Comparison of ENCODE assay signal across 8 mouse cellular contexts in genomic region chr5:140872532-140873038, GRCm38 (mm10). TPM values are rescaled to one million over a fixed set of nuclear protein-coding genes. Genes with fewer than 3 reads are reported as not detected.
A peak's percentile ranks its signal among the peaks of the same experiment; 100 is the strongest.
DNase-seq lines count a peak whose midpoint lies in the region; ATAC-seq and TF ChIP-seq lines count a peak whose summit lies in the region.

No protein-coding gene starts in this region.

- no peak for TF ChIP-seq CTCF in lung, adult 2 months (IDR thresholded peaks at IDR 0.05; ENCODE audit: insufficient read depth, low read length)

- ATAC-seq in granulocyte monocyte progenitor cell, adult 5-6 weeks (replicated peaks; ENCODE audit: poor library complexity, severe bottlenecking), result peak; percentile 82

- no peak overlapping the region for H3K4me3 ChIP-seq in lung, adult 2 months (replicated peaks; ENCODE audit: extremely low read depth, low read depth, low read length)

- TF ChIP-seq POLR2A in lung, adult 2 months (IDR thresholded peaks at IDR 0.05; ENCODE audit: borderline replicate concordance, extremely low read depth, low read depth, low read length), result 0 out of 2 replicates have a peak, but pooled peaks have one; percentile 27

- 37% methylated on average over 11 of the region's 11 CpGs for WGBS in lung, adult 2 months

- peaks cover 10% of the 10 kb centered on the region for H3K4me1 ChIP-seq in lung, adult 2 months (ENCODE audit: control insufficient read depth, insufficient read depth, low read length)

- no peak for DNase-seq in lung, adult 2 months
- DNase-seq in lung, adult 18-20 months, result no peak
- peak; percentile 50 for DNase-seq in lung, postnatal 10 days
- peak; percentile 78 for DNase-seq in thymus, postnatal 0 days (ENCODE audit: low spot score)
- no peak for DNase-seq in adipocyte (ENCODE audit: low spot score)
- no peak for DNase-seq in frontal cortex, postnatal 10 days (ENCODE audit: low spot score in 2 of 2)
- DNase-seq in frontal cortex, adult 2 months (ENCODE audit: extremely low spot score in 1 of 2, low spot score in 1 of 2), result no peak

RNA-seq across cellular contexts. Expression of gene Gna12, which starts 42.4 kb away (rescaled TPM):
- 112 and 120 TPM in 2 replicates for polyA plus RNA-seq in lung, adult 2 months (2012; rRNA removed)
- total RNA-seq in granulocyte monocyte progenitor cell, adult 5-6 weeks (2014; fragmentation: Nextera tagmentation), result 42.3 and 44.7 TPM in 2 replicates
- total RNA-seq in granulocyte monocyte progenitor cell, adult 5-6 weeks (2017), result 34.9 and 35.3 TPM in 2 replicates
- 13.1 and 16.3 TPM in 2 replicates for polyA plus RNA-seq in thymus, postnatal 0 days (2015; fragmentation: Nextera tagmentation; extraction: Ambion mirVana)
- 78.0 TPM in 2 replicates for polyA plus RNA-seq in frontal cortex, adult 2 months (2012; rRNA removed)

Comparison
In these comparisons a context has a peak if more than half of its experiments do, and no peak if none do; other contexts are left out.
1. DNase-seq: peak in lung, postnatal 10 days (single experiment) and thymus, postnatal 0 days (single experiment); none in lung, adult 2 months (single experiment), lung, adult 18-20 months (0 of 2), adipocyte (single experiment), frontal cortex, postnatal 10 days (0 of 2) and frontal cortex, adult 2 months (0 of 2).